Mouse (Mus musculus) kidney, adult 9 months (tissue): ENCODE data around the gene Cdh13.
A peak's percentile ranks its signal among the peaks of the same experiment; 100 is the strongest.

Source experiments
- DNase-seq: peaks from one replicate; pipeline ENCODE4 v3.0.0; 2022

Gene Cdh13

GRCm38 (mm10) chr8:118452445-118453103, 169.0 kb downstream of the Cdh13 start:
- DNase-seq: peak; percentile 3

- no peak for DNase-seq
Observed at GRCm38 (mm10) chr8:118455245-118455644, 171.7 kb downstream of the Cdh13 start.

- DNase-seq: no peak
Observed at GRCm38 (mm10) chr8:118465330-118465948, 181.9 kb downstream of the Cdh13 start.

- DNase-seq: no peak
Observed at GRCm38 (mm10) chr8:118477587-118477986, 194.1 kb downstream of the Cdh13 start.

GRCm38 (mm10) chr8:118488735-118489134, 205.2 kb downstream of the Cdh13 start:
- no peak for DNase-seq

- no peak for DNase-seq
Observed at GRCm38 (mm10) chr8:118502509-118502908, 219.0 kb downstream of the Cdh13 start.

GRCm38 (mm10) chr8:118509426-118509825, 225.9 kb downstream of the Cdh13 start:
- no peak for DNase-seq

- DNase-seq: peak; percentile 7
Observed at GRCm38 (mm10) chr8:118513259-118513658, 229.7 kb downstream of the Cdh13 start.

GRCm38 (mm10) chr8:118515616-118516015, 232.1 kb downstream of the Cdh13 start:
- no peak for DNase-seq

- no peak for DNase-seq
Observed at GRCm38 (mm10) chr8:118517071-118517470, 233.5 kb downstream of the Cdh13 start.

GRCm38 (mm10) chr8:118518030-118518741, 234.7 kb downstream of the Cdh13 start:
- DNase-seq: no peak

GRCm38 (mm10) chr8:118518742-118519102, 235.2 kb downstream of the Cdh13 start:
- no peak for DNase-seq

- DNase-seq: no peak
Observed at GRCm38 (mm10) chr8:118523922-118524321, 240.4 kb downstream of the Cdh13 start.

- DNase-seq: no peak
Observed at GRCm38 (mm10) chr8:118538816-118539558, 255.5 kb downstream of the Cdh13 start.

- DNase-seq: no peak
Observed at GRCm38 (mm10) chr8:118539559-118539819, 256.0 kb downstream of the Cdh13 start.

GRCm38 (mm10) chr8:118539941-118540340, 256.4 kb downstream of the Cdh13 start:
- DNase-seq: no peak

GRCm38 (mm10) chr8:118552397-118552796, 268.9 kb downstream of the Cdh13 start:
- DNase-seq: no peak

GRCm38 (mm10) chr8:118552842-118553241, 269.3 kb downstream of the Cdh13 start:
- DNase-seq: no peak

- DNase-seq: no peak
Observed at GRCm38 (mm10) chr8:118564024-118564423, 280.5 kb downstream of the Cdh13 start.

- no peak for DNase-seq
Observed at GRCm38 (mm10) chr8:118565186-118565585, 281.7 kb downstream of the Cdh13 start.

- peak; percentile 17 for DNase-seq
Observed at GRCm38 (mm10) chr8:118565887-118566747, 282.6 kb downstream of the Cdh13 start.

- no peak for DNase-seq
Observed at GRCm38 (mm10) chr8:118569366-118569765, 285.8 kb downstream of the Cdh13 start.

- DNase-seq: no peak
Observed at GRCm38 (mm10) chr8:118581256-118581655, 297.7 kb downstream of the Cdh13 start.
